Mouse (Mus musculus) mesoderm, embryonic 11.5 days (tissue): ENCODE results near the gene Cd180.
"Not testable (repeated sequence)": the region's sequence is repeated elsewhere in the genome, so short reads cannot be mapped to it uniquely, and the experiment has no call there.

Source experiments
- DNase-seq: peaks from one replicate; pipeline ENCODE4 v3.0.0-alpha.2; 2012; ENCODE audit warnings: low read depth, low spot score

Gene Cd180

DNA sequence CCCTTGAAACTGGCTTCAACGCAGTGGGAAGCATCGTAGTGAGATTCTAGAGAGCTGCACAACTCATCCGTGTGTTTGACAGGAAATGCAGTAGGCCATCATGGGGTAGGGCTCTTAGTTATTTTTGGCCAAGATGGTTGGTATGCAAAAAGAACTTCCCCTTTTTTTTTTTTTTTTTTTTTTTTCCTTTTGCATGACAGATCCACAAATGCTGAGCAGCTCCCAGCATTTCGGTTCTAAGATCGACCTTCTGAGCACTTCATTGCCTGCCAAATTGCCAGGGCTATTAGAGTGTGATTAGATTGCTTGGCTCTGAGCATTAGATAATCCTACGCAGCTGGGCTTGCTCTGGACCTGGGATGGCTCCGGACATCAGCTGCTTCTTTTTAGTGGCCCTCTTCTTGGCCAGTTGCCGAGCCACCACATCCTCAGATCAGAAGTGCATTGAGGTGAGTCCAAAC is at the start of gene Cd180:
Gene Cd180 (plus strand): TSS at position 218 of the 461 bp plus-strand sequence.
- DNase-seq, result no peak

DNA sequence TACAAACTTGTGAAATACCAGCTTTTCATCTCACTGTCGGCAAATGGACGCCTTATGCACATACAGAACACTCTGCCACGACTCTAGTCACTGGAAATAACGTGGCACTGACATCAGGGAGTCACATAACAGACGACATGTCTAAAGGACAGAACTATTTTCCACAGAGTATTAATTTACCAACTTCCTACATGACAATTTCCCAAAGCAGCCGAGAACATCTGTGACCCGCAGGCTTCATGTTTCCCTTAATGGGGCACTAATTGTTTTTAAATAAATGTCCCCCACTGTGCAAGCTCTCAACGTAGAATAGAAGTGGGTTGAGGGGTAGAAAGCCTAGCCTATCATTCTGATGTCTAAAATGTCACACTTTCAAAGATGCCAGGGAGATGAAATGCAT is 49.0 kb upstream of the Cd180 start:
- no peak for DNase-seq

DNA sequence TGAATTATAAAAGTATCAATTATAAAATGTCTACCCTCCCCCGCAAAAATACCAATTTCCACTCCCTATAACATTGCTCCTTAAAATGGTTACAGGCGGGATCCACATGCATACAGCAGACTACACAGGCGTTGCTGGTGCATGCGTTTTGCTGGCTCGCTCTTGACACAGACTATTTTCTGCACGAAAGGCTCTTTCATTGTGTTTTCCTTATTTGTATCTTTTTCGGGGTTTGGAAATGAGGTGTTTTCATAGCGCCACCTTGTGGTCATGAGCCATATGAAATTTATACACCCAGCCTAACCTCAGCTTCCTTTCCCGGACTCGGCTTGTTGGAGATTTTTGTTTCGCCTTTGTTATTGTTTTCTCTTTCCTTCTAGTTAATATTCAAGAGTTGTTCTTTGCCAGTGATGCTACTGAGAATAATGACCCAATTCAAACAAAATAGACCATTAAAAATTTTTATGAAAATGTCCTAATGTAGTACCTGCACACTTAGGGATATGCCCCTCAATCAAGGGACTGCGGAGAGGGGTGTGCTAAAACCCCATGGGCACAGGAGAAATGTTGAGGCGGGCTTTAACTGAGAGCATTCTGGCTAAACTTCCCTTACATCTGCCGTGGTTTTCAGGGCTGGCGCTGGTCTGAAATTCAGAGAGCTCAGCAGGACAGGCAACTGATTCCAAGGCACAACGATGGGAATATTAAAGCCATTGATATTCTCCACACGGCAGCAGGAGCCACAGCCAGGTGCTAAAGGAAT is 48.4 kb upstream of the Cd180 start:
- DNase-seq, result peak; percentile 87

DNA sequence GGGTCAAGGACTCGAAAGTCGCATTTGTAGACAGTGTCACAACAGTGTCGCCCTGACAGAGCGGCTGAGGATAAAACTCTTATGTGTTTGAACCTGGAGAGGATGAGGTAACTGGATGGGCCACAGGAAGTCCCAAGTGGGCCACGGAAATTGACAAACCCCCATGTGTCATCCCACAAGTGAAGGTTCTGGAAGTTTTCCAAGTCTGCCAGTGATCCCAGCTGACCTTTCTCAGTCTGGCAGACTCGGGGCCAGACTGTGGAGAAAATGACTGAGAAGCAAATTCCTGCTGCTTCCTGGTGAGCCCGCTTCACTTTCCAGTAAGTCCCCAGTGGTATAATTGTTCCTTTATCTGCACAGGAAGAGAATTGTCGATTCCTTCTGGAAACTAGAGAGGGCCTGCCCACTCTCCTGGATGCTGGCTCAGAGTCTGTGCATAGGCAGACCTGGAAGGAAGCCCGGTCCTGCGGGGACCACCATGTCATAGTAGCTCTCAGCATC is 47.0 kb upstream of the Cd180 start:
- no peak for DNase-seq

DNA sequence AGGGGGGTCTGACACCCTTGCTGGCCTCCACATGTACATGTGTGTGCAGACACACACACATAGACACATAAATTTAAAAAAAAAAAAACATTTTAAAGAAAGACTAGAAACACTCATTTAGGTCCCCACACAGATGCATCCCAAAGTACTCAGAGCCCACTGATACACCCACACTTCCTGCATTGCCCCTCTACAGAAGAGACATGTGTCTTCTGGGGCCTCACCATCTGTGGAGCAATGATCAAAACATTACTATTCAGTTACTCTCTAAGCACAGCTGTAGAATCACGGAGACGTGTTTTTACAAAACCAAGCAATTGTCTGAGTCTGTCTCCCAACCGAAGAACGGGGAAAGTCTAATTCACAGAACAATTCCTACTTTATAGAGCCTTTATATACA is 45.8 kb upstream of the Cd180 start:
- DNase-seq, result no peak

DNA sequence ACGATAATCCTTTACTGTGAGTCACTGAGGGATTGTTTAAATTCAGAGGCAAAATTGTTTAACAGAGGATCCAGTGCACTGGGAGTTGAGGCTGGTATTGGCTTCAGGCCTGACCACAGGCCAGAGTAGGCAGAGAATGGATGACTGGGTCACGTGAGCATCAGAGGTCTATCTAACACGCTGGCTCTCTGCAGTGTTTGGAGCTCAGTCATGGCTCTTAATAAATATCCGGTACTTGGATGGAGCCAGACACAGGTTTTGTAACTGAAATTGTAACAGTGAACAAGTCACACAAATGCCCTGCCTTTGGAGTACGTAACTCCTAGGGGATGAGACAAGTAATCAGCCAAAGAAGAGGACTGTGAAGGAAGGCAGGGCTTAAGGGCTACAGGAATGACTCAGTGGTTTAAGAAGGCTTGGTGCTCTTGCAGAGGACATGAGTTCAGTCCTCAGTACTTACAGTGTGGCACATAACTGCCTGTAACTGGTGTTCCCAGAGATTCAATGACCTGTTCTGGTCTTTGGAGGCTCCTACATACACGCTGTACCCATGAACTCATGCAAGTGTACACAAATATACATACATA is 41.0 kb upstream of the Cd180 start:
- DNase-seq, result no peak

DNA sequence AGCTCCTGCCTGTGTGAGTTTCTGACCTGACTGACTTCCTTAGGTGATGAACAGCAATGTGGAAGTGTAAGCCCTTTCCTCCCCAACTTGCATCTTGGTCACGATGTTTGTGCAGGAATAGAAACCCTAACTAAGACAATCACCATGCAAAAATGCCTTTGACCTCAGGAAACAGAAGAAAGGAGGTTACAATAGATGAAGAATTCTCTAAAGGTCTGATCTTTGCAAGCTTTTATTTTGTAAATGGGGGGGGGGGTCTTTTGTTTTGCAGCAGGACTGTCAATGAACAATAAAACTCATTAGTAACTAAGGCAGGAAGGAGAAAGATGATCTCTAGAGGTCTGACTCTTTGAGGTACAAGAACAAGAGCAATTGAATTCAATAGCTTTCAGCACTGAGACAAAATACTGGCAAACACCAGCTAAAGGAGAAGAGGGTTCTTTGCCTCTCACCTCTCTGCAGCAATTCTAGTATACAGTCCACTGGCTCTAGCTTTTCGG is 38.2 kb upstream of the Cd180 start:
- DNase-seq, result no peak

DNA sequence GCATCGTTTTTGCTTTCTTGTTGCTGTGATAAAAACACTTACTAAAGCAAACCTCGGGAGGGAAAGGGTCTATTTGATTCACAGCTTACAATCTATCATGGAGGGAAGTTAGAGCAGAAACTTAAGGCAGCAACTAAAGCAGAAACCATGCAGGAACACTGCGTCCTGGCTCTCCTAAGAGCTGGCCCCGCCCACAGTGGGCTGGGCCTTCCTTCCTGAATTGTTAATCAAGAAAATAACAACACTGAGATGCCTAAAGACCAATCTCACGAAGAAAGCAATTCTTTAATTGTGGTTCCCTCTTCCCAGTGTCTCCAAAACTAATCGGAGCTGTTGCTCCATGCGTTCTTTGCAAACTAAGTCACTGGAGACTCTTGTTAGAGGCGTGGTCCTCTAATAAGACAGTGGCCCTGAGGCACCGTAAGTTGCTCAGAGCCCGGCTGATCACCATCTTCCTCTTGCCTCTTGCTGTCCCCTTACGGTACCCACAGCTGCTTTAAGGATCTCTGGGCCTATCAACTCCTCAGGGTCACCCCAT is 37.1 kb upstream of the Cd180 start:
- DNase-seq, result no peak

DNA sequence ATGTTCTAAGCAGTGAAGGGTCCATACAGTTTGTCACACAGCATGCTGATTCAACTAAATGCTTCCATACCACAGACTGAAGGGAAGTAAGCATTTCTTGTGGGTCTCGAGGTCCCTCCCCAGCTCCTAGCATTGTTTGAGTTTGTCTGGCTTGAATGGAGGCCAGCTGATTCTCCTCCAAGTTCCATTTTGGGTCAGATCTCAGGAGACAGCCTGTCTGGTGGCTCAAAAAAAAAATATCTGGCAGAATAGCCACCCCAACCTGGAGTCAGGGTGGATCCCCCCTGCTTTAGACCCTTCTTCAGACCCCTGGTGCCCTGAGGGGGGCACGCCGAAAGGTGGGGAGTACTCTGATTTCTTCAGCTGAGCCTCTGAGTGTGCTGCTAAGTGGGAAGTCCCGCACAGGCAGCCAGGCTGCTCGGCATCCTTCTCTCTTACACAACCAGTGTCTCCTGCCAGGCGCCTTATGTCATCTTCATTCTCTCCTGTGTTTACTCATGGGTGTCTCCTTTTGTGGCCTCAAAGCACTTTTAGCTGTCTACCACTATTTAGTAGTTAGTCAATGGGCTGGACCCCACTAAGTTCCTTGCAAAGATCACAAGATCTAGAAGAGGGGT is 35.0 kb upstream of the Cd180 start:
- no peak for DNase-seq

DNA sequence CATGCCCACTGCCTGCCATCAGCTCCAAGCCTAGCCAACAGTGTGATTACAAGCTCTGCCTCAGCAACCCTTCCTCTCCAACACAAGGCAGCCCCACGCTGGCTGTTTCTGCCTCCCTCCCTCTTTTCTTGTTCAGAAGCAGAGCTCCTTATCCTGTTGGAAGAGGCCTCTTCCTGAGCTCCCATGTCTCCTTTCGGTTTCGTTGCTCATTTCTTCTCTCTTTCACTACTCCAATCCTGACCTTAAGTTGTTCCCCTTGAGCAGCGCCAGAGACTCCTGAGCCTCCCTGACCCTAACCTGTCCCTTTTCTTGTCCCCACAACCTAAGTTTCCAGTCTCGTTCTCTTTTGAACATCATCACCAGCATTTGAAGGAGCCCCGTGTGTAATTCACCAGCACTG is 29.3 kb upstream of the Cd180 start:
- no peak for DNase-seq

DNA sequence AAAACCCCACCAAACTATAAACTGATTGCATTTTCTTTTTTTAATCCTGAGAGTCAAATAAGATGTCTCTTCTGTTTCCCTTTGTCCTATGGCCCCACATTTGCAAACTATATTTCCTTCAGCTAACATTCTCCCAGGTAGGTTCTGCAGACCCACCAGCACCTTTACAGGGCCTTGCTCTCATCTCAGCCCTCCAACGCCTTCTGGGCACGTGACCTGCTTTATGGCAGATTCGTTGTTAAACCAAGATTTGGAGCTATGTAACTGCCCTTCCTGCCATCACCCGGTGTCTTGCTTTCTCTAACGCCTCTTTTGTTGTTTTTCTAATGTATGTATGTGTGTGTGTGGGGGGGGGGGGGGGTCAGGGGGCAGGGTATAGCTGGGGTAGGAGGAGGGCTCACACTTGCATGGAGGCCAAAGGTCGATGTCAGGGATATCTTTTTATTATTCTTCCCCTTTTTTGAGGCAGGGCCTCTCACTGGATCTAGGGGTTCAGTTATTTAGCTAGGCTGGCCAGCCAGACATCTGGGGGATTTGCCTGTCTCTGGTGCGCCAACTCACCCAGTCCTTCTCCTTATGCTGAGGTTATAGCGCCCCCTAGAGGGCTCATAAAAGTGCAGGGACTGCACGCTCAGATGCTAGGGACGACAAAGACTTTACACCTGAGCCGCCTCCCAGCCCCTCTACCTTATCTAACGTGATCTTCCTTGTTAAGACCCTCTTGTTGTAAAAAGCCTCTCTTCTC is 28.3 kb upstream of the Cd180 start:
- peak; percentile 77 for DNase-seq

DNA sequence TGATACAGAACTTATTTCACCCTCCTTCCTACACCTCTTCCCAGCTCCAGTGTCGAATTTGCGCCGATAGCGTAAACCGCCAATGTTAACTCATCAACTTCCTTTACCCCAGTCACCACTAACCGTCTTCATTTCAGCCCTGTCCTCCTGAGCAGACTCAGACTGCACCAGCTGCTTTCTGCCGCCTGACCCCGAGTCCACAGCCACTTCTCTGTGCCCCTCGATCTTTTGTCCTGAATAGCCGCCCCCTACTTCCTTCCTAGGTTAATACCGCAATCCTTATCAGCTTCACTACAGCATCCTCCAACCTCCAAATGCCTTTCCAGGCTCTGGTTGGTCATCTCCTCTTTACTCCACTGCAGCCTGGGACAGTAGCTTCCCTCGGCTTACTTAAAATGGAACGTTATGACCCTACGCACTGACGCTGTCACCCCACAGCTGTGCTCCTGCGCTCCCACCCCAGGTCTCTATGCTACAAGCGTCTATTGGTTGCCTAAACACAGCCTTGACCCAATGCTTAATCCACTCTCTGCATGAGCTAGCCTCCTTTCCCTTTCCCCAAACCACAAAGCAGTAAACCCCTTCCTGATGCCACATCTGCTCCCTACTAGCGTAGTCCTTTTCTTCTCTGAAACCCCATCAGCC is 27.6 kb upstream of the Cd180 start:
- DNase-seq, result no peak

DNA sequence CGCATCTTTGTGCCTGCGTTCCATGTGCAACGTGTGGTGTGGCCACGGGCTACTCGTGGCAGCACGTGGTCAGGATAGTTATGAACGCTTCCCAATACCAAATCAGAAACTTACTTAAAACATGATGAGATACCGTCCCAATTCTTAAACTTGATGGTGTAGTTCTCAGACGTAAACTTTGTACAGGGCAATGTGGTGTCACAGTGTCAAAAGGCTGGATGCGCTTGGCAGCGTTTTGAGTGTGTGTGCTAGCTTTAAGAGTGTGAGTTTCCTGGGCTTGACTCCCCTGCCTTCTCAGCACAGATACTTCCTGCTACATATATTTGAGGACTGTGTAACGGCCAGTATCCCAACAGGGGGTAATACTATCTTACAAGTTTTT is 27.1 kb upstream of the Cd180 start:
- DNase-seq, result no peak

DNA sequence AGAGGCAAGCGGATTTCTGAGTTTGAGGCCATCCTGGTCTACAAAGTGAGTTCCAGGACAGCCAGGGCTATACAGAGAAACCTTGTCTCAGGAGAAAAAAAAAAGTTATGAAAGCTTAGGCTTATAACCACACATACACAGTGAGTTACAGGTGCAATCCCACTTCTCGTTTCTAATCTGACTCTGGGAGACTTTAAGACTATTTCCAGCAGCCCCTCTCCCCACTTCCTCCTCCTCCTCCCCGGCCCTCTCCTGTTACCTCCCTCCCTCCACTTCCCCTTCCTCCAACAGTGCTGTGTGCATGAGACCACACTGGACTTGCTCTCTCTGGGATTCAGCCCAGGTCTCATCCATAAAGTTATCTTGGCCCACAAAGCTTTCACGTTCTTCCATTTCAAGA is 26.6 kb upstream of the Cd180 start:
- DNase-seq, result no peak

DNA sequence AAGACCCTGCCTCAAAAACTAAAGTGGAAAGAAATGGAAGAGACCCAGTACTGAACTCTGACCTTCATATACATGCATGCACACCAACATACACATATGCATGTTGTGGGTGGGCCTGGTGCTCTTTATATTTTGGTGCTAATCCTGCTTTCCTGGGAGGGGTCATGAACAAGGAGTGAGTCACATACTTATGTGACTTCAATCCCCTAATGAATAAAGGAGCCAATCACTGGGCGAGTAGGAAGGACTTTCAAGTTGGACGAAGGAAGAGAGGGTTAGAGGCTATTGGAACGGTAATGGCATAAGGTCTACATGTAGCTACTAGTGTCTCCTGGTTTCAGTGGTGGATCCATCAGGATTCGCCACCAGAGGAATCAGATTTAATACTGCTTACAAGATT is 26.0 kb upstream of the Cd180 start:
- DNase-seq, result no peak

DNA sequence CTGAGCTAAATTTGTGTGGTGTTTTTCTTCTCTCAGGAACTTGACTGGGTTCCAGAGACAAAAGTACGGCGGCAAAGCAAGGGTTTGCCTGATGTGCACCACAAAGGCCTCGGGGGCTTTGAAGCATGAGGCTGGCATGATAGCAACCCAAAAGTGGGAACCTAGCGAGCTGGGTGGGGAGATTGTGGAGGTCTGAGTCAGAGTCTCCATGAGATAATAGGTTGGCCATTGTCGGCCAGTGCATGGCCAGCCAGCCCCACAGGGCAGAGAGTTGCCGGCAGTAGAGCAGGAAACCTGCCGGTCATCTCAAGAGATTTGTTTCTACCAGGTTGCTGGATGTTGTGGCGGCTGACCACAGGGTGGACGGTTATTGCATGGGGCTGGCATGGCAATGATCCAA is 25.5 kb upstream of the Cd180 start:
- no peak for DNase-seq

DNA sequence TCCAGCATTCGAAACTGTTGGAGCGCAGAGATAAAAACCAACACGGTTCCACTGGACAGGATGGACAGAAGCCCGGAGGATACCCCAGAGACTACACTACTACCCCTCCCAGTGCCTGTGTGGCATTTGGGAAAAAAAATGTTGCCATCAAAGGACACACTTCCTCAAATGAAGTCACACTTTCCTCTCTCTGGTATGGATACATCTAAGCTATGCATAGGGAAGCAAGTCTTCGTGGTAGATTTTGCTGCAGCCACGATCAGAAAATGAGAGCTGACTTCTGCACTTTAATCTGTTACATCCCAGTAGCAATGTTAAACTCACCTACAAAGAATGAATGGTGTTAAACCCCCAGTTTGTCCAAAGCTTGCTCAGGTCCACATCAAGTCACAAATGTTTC is 24.4 kb upstream of the Cd180 start:
- DNase-seq, result no peak

DNA sequence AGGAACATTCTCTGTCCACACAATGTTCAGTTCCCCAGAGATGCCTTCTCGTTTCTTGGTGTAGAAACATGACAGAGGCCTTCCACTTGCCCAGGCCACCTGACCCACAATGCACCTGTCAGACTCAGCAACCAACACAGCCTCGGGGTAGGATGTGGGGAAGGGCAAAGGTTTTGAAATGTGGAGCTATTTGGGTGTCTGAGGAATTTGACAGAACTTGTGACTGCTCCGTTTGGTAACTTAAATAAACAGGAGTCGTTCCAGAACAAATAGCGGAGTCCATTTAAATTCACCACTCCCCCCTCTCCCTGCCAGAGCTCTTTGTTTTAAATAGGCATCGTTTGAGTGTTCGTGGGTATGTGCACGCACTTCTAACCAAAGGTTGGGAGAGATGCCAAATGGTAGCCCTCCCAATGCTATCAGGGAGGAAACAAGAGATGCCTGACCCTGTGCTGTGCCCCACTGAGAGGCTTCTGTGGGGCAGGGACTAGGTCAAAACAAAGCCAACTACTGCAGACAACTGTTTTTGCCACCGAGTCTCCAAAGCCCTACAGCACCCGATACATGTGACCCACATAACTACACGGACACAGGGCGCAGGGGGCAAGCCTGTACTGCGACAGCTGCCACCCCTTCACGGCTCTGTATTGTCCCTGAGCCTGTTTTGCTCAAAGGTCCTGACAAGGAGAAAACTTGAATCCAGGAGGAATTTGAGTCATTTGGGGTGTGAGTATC is 23.7 kb upstream of the Cd180 start:
- no peak for DNase-seq

DNA sequence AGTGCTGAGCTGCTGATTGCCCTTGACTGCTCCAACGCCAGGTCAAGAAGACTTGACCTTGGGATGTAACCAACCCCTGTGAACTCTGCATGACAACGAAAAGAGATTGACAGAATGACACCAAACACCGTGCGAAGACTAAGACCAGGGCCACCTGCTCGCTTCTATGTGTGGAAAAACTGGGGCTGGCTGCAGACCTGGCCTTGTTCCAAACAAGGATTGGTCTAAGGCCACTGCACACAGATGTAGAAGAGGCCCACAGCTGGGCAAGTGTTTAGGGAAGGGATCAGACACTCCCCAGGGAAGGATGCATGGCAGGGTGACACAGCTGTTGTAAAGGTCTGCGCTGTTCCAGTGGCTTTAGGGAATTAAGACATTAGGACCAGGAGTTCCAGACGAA is 22.9 kb upstream of the Cd180 start:
- no peak for DNase-seq

DNA sequence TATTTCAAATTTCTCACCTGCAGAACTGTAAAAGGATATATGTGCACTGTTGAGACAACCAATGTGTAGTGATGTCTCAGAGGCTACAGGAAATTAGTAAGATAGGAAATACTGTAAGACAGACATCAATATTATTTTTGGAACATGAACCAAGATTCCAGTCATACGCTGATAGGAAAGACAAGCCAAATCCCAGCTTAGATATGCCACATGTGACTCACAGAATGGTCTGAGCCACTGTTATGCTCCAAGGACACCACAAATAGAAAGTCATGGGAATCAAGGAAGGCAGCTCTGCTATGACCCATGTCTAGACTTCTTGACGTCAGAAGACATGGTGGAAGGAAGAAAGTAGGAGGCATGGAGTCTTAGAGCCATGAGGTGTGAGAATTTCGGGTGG is 19.3 kb upstream of the Cd180 start:
- no peak for DNase-seq

DNA sequence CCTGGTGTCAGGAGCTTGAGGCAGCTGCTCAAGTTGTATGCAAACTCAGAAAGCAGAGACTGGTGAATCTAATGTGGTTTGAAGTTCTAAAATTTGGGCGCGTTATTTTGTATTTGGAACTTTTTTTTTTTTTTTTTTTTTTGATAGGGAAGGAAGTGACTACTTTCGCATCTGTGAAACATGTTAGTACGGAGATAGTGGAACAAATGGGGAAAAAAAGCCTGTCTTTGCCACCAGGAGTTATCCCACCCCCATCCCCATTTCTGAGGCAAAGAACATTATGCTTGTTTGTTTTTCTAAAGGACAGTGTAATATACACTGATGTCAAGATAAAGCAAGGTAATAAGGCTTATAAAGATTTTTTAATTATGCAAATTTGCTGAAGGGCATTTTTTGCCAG is 15.8 kb upstream of the Cd180 start:
- not testable (repeated sequence) for DNase-seq
